Mouse (Mus musculus): ENCODE measurements at regions not wholly inside any gene's neighbourhood (a gene's known extent, or its start where the extent isn't known, plus 50 kb on each side); places are given as distances from the start of the nearest gene placed in this dataset.

DNA sequence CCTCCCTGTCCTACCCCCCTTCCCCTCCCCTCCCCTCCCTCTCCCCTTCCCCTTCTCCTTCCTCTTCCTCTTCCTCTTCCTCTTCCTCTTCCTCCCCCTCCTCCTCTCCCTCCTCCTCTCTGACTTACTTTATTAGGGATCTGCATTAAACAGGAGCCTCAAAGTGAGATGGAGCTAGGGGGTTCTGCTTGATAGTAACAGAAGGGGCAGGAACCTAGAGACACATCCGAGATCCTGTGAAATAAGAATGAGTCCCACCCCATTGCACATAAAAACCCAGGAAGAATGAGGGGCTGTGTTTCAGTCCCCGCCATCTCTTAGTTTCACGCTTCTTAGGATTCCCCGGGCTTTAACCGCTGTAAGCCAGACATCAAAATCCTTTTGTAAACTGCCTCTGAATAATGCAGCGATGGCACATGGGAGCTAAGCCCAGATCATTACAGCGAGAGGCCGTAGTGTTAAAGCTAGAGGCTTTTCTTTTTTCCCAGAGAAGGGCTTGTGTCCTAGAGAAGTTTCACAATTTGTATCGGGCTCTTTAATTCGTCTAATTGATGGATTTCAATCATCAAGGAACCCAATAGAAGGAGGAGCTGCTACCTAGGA is 72.4 kb upstream of the Cbln4 start:
- dilution Hi-C loops (cut with MboI; ENCODE audit: extremely low pct_ligation_motif_present, extremely low pct_unique_long_range_greater_than_20kb, low sequenced_read_pairs) (no loop called here), in situ Hi-C loops (cut with MboI; ENCODE audit: low pct_ligation_motif_present, low pct_unique_long_range_greater_than_20kb, low sequenced_read_pairs) (no loop called here)
- no peak for TF ChIP-seq CHD1 (IDR thresholded peaks at IDR 0.05; ENCODE audit: low read depth, low read length)
- TF ChIP-seq GABPA (IDR thresholded peaks at IDR 0.05; ENCODE audit: insufficient replicate concordance, low read depth, low read length): no peak
- no peak for TF ChIP-seq ETS1 (conservative IDR thresholded peaks at IDR 0.05; ENCODE audit: low read depth, low read length)
- no peak for TF ChIP-seq UBTF (IDR thresholded peaks at IDR 0.05; ENCODE audit: low read depth, low read length)
- TF ChIP-seq MAFK (IDR thresholded peaks at IDR 0.05; ENCODE audit: insufficient replicate concordance, low read length): no peak
- no peak for TF ChIP-seq SMC3 (IDR thresholded peaks at IDR 0.05; ENCODE audit: low read depth, low read length)
- TF ChIP-seq MYC (IDR thresholded peaks at IDR 0.05; ENCODE audit: low read depth, low read length): no peak
- Histone ChIP-seq H3K27ac (ENCODE audit: insufficient read depth, low read depth) (no peak overlapping the region), H3K4me2 (ENCODE audit: insufficient read depth, low read depth, poor library complexity, severe bottlenecking) (no peak overlapping the region), H3K36me3 (replicated peaks in 1 of 2; ENCODE audit: control insufficient read depth in 1 of 2, insufficient read depth in 1 of 2, low read length in 1 of 2) (no peaks in the 10 kb centered on the region), H3K9ac (ENCODE audit: insufficient read depth, low read depth) (no peak overlapping the region), H3K9me3 (replicated peaks; ENCODE audit: low read length) (peaks cover 62% of the 10 kb centered on the region), H3K4me3 (replicated peaks in 1 of 3; ENCODE audit: low read depth in 2 of 3, low read length in 2 of 3, poor library complexity in 1 of 3) (no peak overlapping the region), H3K4me1 (ENCODE audit: control insufficient read depth in 1 of 2, insufficient read depth in 2 of 2) (no peaks in the 10 kb centered on the region), H3K79me2 (replicated peaks; ENCODE audit: control insufficient read depth, extremely low read depth, insufficient read depth, poor library complexity, severe bottlenecking) (no peaks in the 10 kb centered on the region), H3K27me3 (replicated peaks) (no peaks in the 10 kb centered on the region)
- DNase-seq (ENCODE audit: extremely low read depth): no peak

DNA sequence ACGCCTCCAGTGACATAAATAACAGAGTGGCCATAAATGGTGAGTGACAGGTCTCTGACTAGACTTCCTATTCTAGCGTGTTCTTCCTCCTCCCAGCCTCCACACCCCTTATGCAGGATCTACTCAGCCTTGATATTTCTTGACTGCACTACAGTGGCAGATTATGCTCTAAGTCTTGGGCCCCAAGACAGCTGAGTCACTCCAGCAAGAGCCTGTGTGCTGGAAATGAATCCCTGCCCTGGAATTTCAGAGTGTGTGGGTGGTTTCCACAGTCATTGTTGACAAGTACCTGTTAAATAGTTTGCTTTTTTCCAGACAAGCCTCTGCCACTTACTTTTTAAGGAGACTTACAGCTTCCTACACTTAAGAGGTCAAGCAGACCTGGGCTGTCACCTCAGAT is 84.3 kb upstream of the Cbln4 start:
- no peak for DNase-seq (ENCODE audit: extremely low read depth)
- TF ChIP-seq NRF1 (IDR thresholded peaks at IDR 0.05; ENCODE audit: low read depth, low read length) (no peak), MAX (IDR thresholded peaks at IDR 0.05; ENCODE audit: low read length) (no peak), JUN (IDR thresholded peaks at IDR 0.05; ENCODE audit: insufficient read depth, low read depth, low read length) (no peak), ETS1 (conservative IDR thresholded peaks at IDR 0.05; ENCODE audit: low read depth, low read length) (no peak), JUND (conservative IDR thresholded peaks at IDR 0.05; ENCODE audit: low read depth, low read length) (no peak), MYC (IDR thresholded peaks at IDR 0.05; ENCODE audit: low read depth, low read length) (no peak), SIN3A (IDR thresholded peaks at IDR 0.05; ENCODE audit: low read length) (no peak), EP300 (IDR thresholded peaks at IDR 0.05; ENCODE audit: low read length) (no peak)
- in situ Hi-C loops (cut with MboI; ENCODE audit: low pct_ligation_motif_present, low pct_unique_long_range_greater_than_20kb, low sequenced_read_pairs): no loop called here
- no peaks in the 10 kb centered on the region for H3K36me3 ChIP-seq (replicated peaks in 1 of 2; ENCODE audit: control insufficient read depth in 1 of 2, insufficient read depth in 1 of 2, low read length in 1 of 2)
- H3K4me3 ChIP-seq (replicated peaks in 1 of 3; ENCODE audit: low read depth in 2 of 3, low read length in 2 of 3, poor library complexity in 1 of 3): no peak overlapping the region
- H3K27ac ChIP-seq (ENCODE audit: insufficient read depth, low read depth): no peak overlapping the region
- H3K9me3 ChIP-seq (replicated peaks; ENCODE audit: low read length): peaks cover 66% of the 10 kb centered on the region
- no peak overlapping the region for H3K9ac ChIP-seq (ENCODE audit: insufficient read depth, low read depth)
- H3K4me1 ChIP-seq (ENCODE audit: control insufficient read depth in 1 of 2, insufficient read depth in 2 of 2): no peaks in the 10 kb centered on the region
- no peaks in the 10 kb centered on the region for H3K27me3 ChIP-seq (replicated peaks)
- no peaks in the 10 kb centered on the region for H3K79me2 ChIP-seq (replicated peaks; ENCODE audit: control insufficient read depth, extremely low read depth, insufficient read depth, poor library complexity, severe bottlenecking)
- dilution Hi-C loops (cut with MboI; ENCODE audit: extremely low pct_ligation_motif_present, extremely low pct_unique_long_range_greater_than_20kb, low sequenced_read_pairs): no loop called here
- H3K4me2 ChIP-seq (ENCODE audit: insufficient read depth, low read depth, poor library complexity, severe bottlenecking): no peak overlapping the region

DNA sequence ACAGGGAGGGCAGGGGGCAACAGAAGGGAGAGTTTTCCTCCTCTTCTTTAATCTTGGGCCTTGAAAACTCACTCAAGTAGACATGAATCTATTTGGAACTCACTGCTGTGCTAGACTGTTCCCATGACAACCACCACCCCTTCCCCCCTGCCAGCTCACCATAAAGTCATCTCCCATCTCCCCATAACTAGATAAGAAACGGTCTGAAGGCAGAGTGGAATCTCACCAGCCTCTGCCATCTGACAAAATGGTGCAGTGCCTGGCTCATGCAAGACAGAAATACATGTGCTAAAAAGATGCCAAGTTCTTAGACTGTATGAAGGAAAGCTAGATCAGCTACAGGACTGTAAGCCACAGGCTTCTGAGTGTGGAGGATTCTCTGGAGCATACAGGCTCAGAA is 88.0 kb upstream of the Cbln4 start:
- Histone ChIP-seq H3K9me3 (replicated peaks; ENCODE audit: low read length) (peaks cover 72% of the 10 kb centered on the region), H3K27me3 (replicated peaks) (no peaks in the 10 kb centered on the region)
- in situ Hi-C loops (cut with MboI; ENCODE audit: low pct_ligation_motif_present, low pct_unique_long_range_greater_than_20kb, low sequenced_read_pairs): no loop called here

More for the DNA sequence above, 88.0 kb upstream of the Cbln4 start:
- no peaks in the 10 kb centered on the region for H3K36me3 ChIP-seq (replicated peaks in 1 of 2; ENCODE audit: control insufficient read depth in 1 of 2, insufficient read depth in 1 of 2, low read length in 1 of 2)
- no peak overlapping the region for H3K4me2 ChIP-seq (ENCODE audit: insufficient read depth, low read depth, poor library complexity, severe bottlenecking)
- H3K9ac ChIP-seq (ENCODE audit: insufficient read depth, low read depth): no peak overlapping the region
- dilution Hi-C loops (cut with MboI; ENCODE audit: extremely low pct_ligation_motif_present, extremely low pct_unique_long_range_greater_than_20kb, low sequenced_read_pairs): no loop called here
- no peaks in the 10 kb centered on the region for H3K79me2 ChIP-seq (replicated peaks; ENCODE audit: control insufficient read depth, extremely low read depth, insufficient read depth, poor library complexity, severe bottlenecking)
- DNase-seq (ENCODE audit: extremely low read depth): no peak
- no peak for TF ChIP-seq EP300 (IDR thresholded peaks at IDR 0.05; ENCODE audit: low read length)
- TF ChIP-seq E2F4 (IDR thresholded peaks at IDR 0.05; ENCODE audit: insufficient replicate concordance, low read depth, low read length): no peak
- TF ChIP-seq USF2 (conservative IDR thresholded peaks at IDR 0.05; ENCODE audit: low read depth, low read length): no peak
- H3K27ac ChIP-seq (ENCODE audit: insufficient read depth, low read depth): no peak overlapping the region
- H3K4me3 ChIP-seq (replicated peaks in 1 of 3; ENCODE audit: low read depth in 2 of 3, low read length in 2 of 3, poor library complexity in 1 of 3): no peak overlapping the region
- H3K4me1 ChIP-seq (ENCODE audit: control insufficient read depth in 1 of 2, insufficient read depth in 2 of 2): no peaks in the 10 kb centered on the region
